Mouse (Mus musculus): Measurements from ENCODE around the gene Dclk2. TPM values are rescaled to one million over a fixed set of nuclear protein-coding genes. Genes with fewer than 3 reads are reported as not detected.

Dclk2 gene
- polyA plus RNA-seq, 1 experiment from 2014 or later = 53.6 TPM

DNA sequence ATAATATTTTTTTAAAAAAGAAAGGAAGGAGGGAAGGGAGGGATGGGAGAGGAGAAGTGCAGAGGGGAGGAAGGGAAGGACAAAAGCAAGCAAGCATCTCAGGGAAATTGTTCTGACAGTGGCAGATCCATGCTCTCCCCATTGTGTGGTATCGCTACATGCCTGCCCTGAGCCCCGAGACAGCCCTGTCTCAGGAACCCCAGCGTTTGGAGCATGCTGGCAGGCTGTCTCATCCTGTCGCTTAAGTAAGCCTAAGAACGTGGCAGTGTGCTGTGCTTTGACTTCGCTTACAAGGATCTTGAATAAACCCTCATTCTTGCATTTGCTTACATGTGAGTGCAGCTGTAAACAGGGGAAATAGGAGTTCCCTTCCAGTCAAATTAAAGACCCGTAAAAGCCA lies 170.0 kb downstream of the Dclk2 start:
- DNase-seq (ENCODE audit: low spot score) (no peak), ATAC-seq (no peak)
- Histone ChIP-seq H3K4me3 (ENCODE audit: low read depth, low read length) (no peak overlapping the region), H3K4me1 (ENCODE audit: control insufficient read depth, insufficient read depth, low read length) (peaks cover 15% of the 10 kb centered on the region), H3K9ac (ENCODE audit: low read length) (no peak overlapping the region), H3K27ac (ENCODE audit: low read depth, low read length) (no peak overlapping the region), H3K27me3 (replicated peaks; ENCODE audit: control insufficient read depth, insufficient read depth, low read length) (no peaks in the 10 kb centered on the region), H3K9me3 (replicated peaks; ENCODE audit: control insufficient read depth, low read length) (no peaks in the 10 kb centered on the region), H3K4me2 (ENCODE audit: low read length) (no peak overlapping the region), H3K36me3 (ENCODE audit: control insufficient read depth, insufficient read depth, low read length) (no peaks in the 10 kb centered on the region)
- 25% methylated on average over 7 of the region's 7 CpGs for WGBS

- H3K36me3 ChIP-seq (ENCODE audit: control insufficient read depth, insufficient read depth, low read length) = no peaks in the 10 kb centered on the region
- H3K27ac ChIP-seq (ENCODE audit: low read depth, low read length) = peak overlapping the region; percentile 44; the same call in 1 of the 2 replicates
- H3K4me2 ChIP-seq (ENCODE audit: low read length) = peak overlapping the region; percentile 21; the same call in 1 of the 2 replicates
- DNase-seq (ENCODE audit: low spot score) (peak; percentile 79), ATAC-seq (peak; percentile 90)
- no peak overlapping the region for H3K4me3 ChIP-seq (ENCODE audit: low read depth, low read length)
- peaks cover 16% of the 10 kb centered on the region for H3K4me1 ChIP-seq (ENCODE audit: control insufficient read depth, insufficient read depth, low read length)
- WGBS = 21% methylated on average over 10 of the region's 10 CpGs
- no peak overlapping the region for H3K9ac ChIP-seq (ENCODE audit: low read length)
- no peaks in the 10 kb centered on the region for H3K27me3 ChIP-seq (replicated peaks; ENCODE audit: control insufficient read depth, insufficient read depth, low read length)
- H3K9me3 ChIP-seq (replicated peaks; ENCODE audit: control insufficient read depth, low read length) = no peaks in the 10 kb centered on the region
Observed at GRCm38 (mm10) chr3:86745769-86746512, 174.7 kb downstream of the Dclk2 start.

DNA sequence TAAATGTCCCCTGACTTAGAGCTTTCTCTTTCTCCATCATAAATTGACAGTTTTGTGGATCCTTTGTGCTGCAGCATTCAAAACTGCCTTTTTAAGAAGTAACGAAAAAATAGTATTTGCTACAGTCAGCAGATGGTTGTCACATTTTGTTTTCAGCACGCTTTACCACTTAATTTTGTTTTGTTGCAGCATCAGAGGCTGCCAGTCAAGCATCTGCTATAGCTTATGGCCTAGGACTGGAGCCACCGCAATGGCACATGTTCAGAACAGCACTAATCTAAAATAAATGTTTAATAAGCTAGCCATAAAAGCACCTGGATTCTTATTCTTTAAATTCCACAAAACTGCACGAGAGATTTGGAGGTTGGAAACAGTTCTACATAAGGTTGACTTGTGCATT lies 175.3 kb downstream of the Dclk2 start:
- Histone ChIP-seq H3K9me3 (replicated peaks; ENCODE audit: control insufficient read depth, low read length) (no peaks in the 10 kb centered on the region), H3K27me3 (replicated peaks; ENCODE audit: control insufficient read depth, insufficient read depth, low read length) (no peaks in the 10 kb centered on the region), H3K4me3 (ENCODE audit: low read depth, low read length) (no peak overlapping the region), H3K36me3 (ENCODE audit: control insufficient read depth, insufficient read depth, low read length) (no peaks in the 10 kb centered on the region), H3K4me2 (ENCODE audit: low read length) (0 out of 2 replicates have a peak overlapping the region, but pooled peaks have one; percentile 21), H3K4me1 (ENCODE audit: control insufficient read depth, insufficient read depth, low read length) (peaks cover 16% of the 10 kb centered on the region), H3K9ac (ENCODE audit: low read length) (no peak overlapping the region), H3K27ac (ENCODE audit: low read depth, low read length) (peak overlapping the region; percentile 44; the same call in 1 of the 2 replicates)
- 44% methylated on average over 4 of the region's 4 CpGs for WGBS
- ATAC-seq = peak; percentile 92
- DNase-seq (ENCODE audit: low spot score) = peak; percentile 85

DNA sequence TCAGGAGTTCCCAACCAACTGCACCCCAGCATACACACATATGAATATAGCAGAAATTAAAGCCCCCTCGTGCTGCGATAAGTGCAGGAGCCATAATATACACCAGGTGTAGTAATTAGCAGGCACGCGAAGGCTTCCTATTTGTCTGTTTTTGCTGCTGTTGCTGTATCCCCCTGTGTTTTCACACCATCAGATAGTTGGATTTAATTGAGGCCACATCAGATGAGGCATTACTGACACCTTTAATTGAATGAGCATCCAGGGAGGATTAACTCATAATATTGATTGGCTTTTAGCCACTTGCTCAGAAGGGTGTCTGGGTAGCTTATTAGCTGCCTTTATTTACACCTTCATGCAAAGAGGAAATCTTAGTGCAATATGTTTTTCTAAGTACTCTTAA lies 180.9 kb downstream of the Dclk2 start:
- Histone ChIP-seq H3K9ac (ENCODE audit: low read length) (no peak overlapping the region), H3K36me3 (ENCODE audit: control insufficient read depth, insufficient read depth, low read length) (no peaks in the 10 kb centered on the region), H3K4me2 (ENCODE audit: low read length) (no peak overlapping the region), H3K9me3 (replicated peaks; ENCODE audit: control insufficient read depth, low read length) (no peaks in the 10 kb centered on the region), H3K27me3 (replicated peaks; ENCODE audit: control insufficient read depth, insufficient read depth, low read length) (no peaks in the 10 kb centered on the region), H3K4me3 (ENCODE audit: low read depth, low read length) (no peak overlapping the region), H3K4me1 (ENCODE audit: control insufficient read depth, insufficient read depth, low read length) (peaks cover 2% of the 10 kb centered on the region; the same call in 1 of the 2 replicates), H3K27ac (ENCODE audit: low read depth, low read length) (0 out of 2 replicates have a peak overlapping the region, but pooled peaks have one; percentile 30)
- peak; percentile 79 for DNase-seq (ENCODE audit: low spot score)
- WGBS = 54% methylated on average over 4 of the region's 4 CpGs
- ATAC-seq = peak; percentile 78

- Histone ChIP-seq H3K4me2 (ENCODE audit: low read length) (no peak overlapping the region), H3K27me3 (replicated peaks; ENCODE audit: control insufficient read depth, insufficient read depth, low read length) (no peaks in the 10 kb centered on the region), H3K4me1 (ENCODE audit: control insufficient read depth, insufficient read depth, low read length) (peaks cover 2% of the 10 kb centered on the region; the same call in 1 of the 2 replicates), H3K9ac (ENCODE audit: low read length) (no peak overlapping the region), H3K36me3 (ENCODE audit: control insufficient read depth, insufficient read depth, low read length) (no peaks in the 10 kb centered on the region), H3K27ac (ENCODE audit: low read depth, low read length) (peak overlapping the region; percentile 44; the same call in 1 of the 2 replicates), H3K9me3 (replicated peaks; ENCODE audit: control insufficient read depth, low read length) (no peaks in the 10 kb centered on the region), H3K4me3 (ENCODE audit: low read depth, low read length) (no peak overlapping the region)
- DNase-seq (ENCODE audit: low spot score) (peak; percentile 82), ATAC-seq (peak; percentile 79)
- 54% methylated on average over 3 of the region's 3 CpGs for WGBS
Observed at GRCm38 (mm10) chr3:86738831-86739230, 181.8 kb downstream of the Dclk2 start.

Other genes with a start within 250 kb of the Dclk2 start
- 35.7 and 38.5 TPM in 2 replicates for gene Cd1d1, start 78.6 kb upstream of the Dclk2 start, polyA plus RNA-seq (2014; fragmentation: Nextera tagmentation; extraction: Ambion mirVana)

All from forebrain, embryonic 14.5 days (tissue).